ENCODE assay signal across 8 mouse cellular contexts in the genomic region with DNA sequence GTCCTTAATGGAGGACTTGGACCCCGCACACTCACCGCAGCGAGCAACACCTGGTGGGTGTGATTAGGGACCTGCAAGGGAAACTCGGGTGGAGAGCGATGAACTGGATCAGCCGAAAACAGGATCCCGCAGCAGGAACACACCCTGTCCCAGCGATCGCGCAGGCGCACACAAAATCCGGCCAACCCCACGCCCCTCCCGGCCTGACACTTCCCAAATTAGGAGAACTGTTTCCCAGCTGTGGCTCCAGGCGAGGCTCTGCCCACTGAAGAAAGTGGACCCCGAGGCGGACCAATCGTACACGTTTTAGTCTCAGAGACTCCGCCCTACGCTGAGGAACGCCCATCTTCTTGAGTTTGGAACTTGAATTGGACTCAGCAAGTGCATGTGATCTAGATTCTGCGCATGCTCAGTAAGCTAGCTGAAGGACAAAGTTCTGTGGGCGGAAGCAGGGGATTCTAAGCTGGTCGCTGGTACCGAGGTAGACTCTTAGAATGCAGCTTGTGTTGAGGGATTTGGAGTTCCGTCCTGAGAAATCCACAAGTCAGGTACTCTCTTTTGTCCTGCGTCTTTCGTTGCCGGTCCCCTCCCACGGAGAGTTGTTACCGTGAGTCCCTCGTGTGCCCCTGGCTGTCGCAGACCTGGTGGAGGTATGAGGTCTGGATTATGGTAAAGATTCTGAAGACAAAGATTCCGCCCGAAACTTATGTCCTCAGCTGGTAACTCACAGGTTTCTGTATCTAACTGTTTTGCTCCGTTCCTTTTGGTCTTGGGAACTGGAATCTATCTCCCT. TPM values are rescaled to one million over a fixed set of nuclear protein-coding genes. Genes with fewer than 3 reads are reported as not detected.
DNase-seq lines count a peak whose midpoint lies in the region; ATAC-seq and TF ChIP-seq lines count a peak whose summit lies in the region.

A gene (minus strand): TSS at position 251 of the 793 bp plus-strand sequence.

- peak; percentile 99 for DNase-seq in brain, embryonic 14.5 days (ENCODE audit: low read depth)
- peak; percentile 99 for DNase-seq in liver, adult 2 months (ENCODE audit: extremely low read depth, low read depth, low spot score)
- peak; percentile 98 for DNase-seq in splenic B cell, adult 2 months (ENCODE audit: low read depth, low spot score)

- TF ChIP-seq CTCF in C2C12 (IDR thresholded peaks at IDR 0.05; ENCODE audit: control insufficient read depth, insufficient read depth, insufficient read length) = no peak
- TF ChIP-seq CTCF in brain, embryonic 14.5 days (IDR thresholded peaks at IDR 0.05; ENCODE audit: borderline replicate concordance, extremely low read depth, insufficient read depth, insufficient read length) = no peak
- TF ChIP-seq CTCF in liver, adult 2 months (IDR thresholded peaks at IDR 0.05; ENCODE audit: low read depth, low read length) = no peak

- peak within 1 kb of the TSS; percentile 83 for H3ac ChIP-seq in C2C12 (ENCODE audit: control insufficient read depth, insufficient read length, low read depth)
- peak within 1 kb of the TSS; percentile 25 for H3ac ChIP-seq in myocyte (ENCODE audit: control insufficient read depth, insufficient read length)

- peaks cover 43% of the 10 kb centered on the region for H3K4me1 ChIP-seq in erythroblast, embryonic 14.5 days (ENCODE audit: control insufficient read depth)
- 0 out of 2 replicates have a peak, but pooled peaks cover 3% of the 10 kb centered on the region for H3K4me1 ChIP-seq in heart, embryonic 11.5 days (ENCODE audit: control insufficient read depth, insufficient read depth, low read length)
- peaks cover 7% of the 10 kb centered on the region for H3K4me1 ChIP-seq in kidney, embryonic 16.5 days (ENCODE audit: insufficient read depth, low read length)
- H3K4me1 ChIP-seq in liver, adult 2 months (ENCODE audit: control insufficient read depth, insufficient read depth, low read length) = peaks cover 6% of the 10 kb centered on the region; the same call in 1 of the 2 replicates

- peaks cover 10% of the 10 kb centered on the region for H3K79me3 ChIP-seq in C2C12 (ENCODE audit: low read depth)

- peaks cover 14% of the 10 kb centered on the region for H3K36me3 ChIP-seq in C2C12 (ENCODE audit: control insufficient read depth, insufficient read depth)
- peaks cover 7% of the 10 kb centered on the region; the same call in 1 of the 2 replicates for H3K36me3 ChIP-seq in erythroblast, embryonic 14.5 days (ENCODE audit: control insufficient read depth)
- no peaks in the 10 kb centered on the region for H3K36me3 ChIP-seq in heart, embryonic 11.5 days (ENCODE audit: control insufficient read depth, insufficient read depth, low read length)
- H3K36me3 ChIP-seq in kidney, embryonic 16.5 days (ENCODE audit: insufficient read depth, low read length) = no peaks in the 10 kb centered on the region
- H3K36me3 ChIP-seq in liver, adult 2 months (ENCODE audit: control insufficient read depth, insufficient read depth, low read length) = no peaks in the 10 kb centered on the region
- H3K36me3 ChIP-seq in myocyte (ENCODE audit: control insufficient read depth, insufficient read depth) = no peaks in the 10 kb centered on the region
- H3K36me3 ChIP-seq in splenic B cell, adult 2 months (ENCODE audit: control insufficient read depth, insufficient read depth, low read length, poor library complexity, severe bottlenecking) = no peaks in the 10 kb centered on the region; the same call in 1 of the 2 replicates

- WGBS in heart, embryonic 11.5 days (ENCODE audit: insufficient replicate concordance) = under 1% methylated on average over 37 of the region's 37 CpGs
- WGBS in kidney, embryonic 16.5 days = under 1% methylated on average over 37 of the region's 37 CpGs
- under 1% methylated on average over 37 of the region's 37 CpGs for WGBS in liver, adult 2 months

- TF ChIP-seq POLR2A in brain, embryonic 14.5 days (IDR thresholded peaks at IDR 0.05; ENCODE audit: borderline replicate concordance, extremely low read depth, insufficient read depth, insufficient read length, poor library complexity, severe bottlenecking) = peak; percentile 21; the same call in 1 of the 2 replicates
- TF ChIP-seq POLR2A in liver, adult 2 months (IDR thresholded peaks at IDR 0.05; ENCODE audit: extremely low read depth, insufficient read depth, low read length) = peak; percentile 57; the same call in 1 of the 2 replicates
- peak; percentile 84 for TF ChIP-seq POLR2A in myocyte (IDR thresholded peaks at IDR 0.05; ENCODE audit: insufficient read length, low read depth)

- no peaks in the 10 kb centered on the region for H3K9me3 ChIP-seq in erythroblast, embryonic 14.5 days (ENCODE audit: control insufficient read depth, low read length)
- no peaks in the 10 kb centered on the region for H3K9me3 ChIP-seq in heart, embryonic 11.5 days (replicated peaks; ENCODE audit: control insufficient read depth, low read length)
- no peaks in the 10 kb centered on the region for H3K9me3 ChIP-seq in kidney, embryonic 16.5 days (ENCODE audit: low read length)

- peaks cover 14% of the 10 kb centered on the region for H3K79me2 ChIP-seq in C2C12 (ENCODE audit: control insufficient read depth, insufficient read depth)
- no peaks in the 10 kb centered on the region; the same call in 1 of the 2 replicates for H3K79me2 ChIP-seq in liver, adult 2 months (ENCODE audit: control insufficient read depth, insufficient read depth, low read length)
- H3K79me2 ChIP-seq in myocyte (ENCODE audit: control insufficient read depth, insufficient read depth) = peaks cover 14% of the 10 kb centered on the region

- H3K4me3 ChIP-seq in C2C12 (ENCODE audit: insufficient read depth, poor library complexity, severe bottlenecking) = peak within 1 kb of the TSS; percentile 47
- peak within 1 kb of the TSS; percentile 75 for H3K4me3 ChIP-seq in erythroblast, embryonic 14.5 days (replicated peaks)
- peak within 1 kb of the TSS; percentile 72 for H3K4me3 ChIP-seq in heart, embryonic 11.5 days (ENCODE audit: low read depth, low read length)
- H3K4me3 ChIP-seq in kidney, embryonic 16.5 days (ENCODE audit: low read length) = peak within 1 kb of the TSS; percentile 62
- peak within 1 kb of the TSS; percentile 76 for H3K4me3 ChIP-seq in liver, adult 2 months (ENCODE audit: insufficient read depth, low read depth, low read length)
- peak within 1 kb of the TSS; percentile 61 for H3K4me3 ChIP-seq in myocyte

- H3K27me3 ChIP-seq in C2C12 (ENCODE audit: control insufficient read depth, insufficient read depth, insufficient read length) (no peaks in the 10 kb centered on the region), myocyte (ENCODE audit: control insufficient read depth, insufficient read depth, insufficient read length) (no peaks in the 10 kb centered on the region)
- no peaks in the 10 kb centered on the region for H3K27me3 ChIP-seq in erythroblast, embryonic 14.5 days (ENCODE audit: control insufficient read depth)
- no peaks in the 10 kb centered on the region for H3K27me3 ChIP-seq in heart, embryonic 11.5 days (ENCODE audit: control insufficient read depth, insufficient read depth, low read length)
- H3K27me3 ChIP-seq in kidney, embryonic 16.5 days (ENCODE audit: insufficient read depth, low read length) = no peaks in the 10 kb centered on the region
- no peaks in the 10 kb centered on the region for H3K27me3 ChIP-seq in liver, adult 2 months (ENCODE audit: control insufficient read depth, insufficient read depth, low read length)
- H3K27me3 ChIP-seq in splenic B cell, adult 2 months (ENCODE audit: control insufficient read depth, insufficient read depth, low read length, poor library complexity, severe bottlenecking) = no peaks in the 10 kb centered on the region

- H3K4me2 ChIP-seq in heart, embryonic 11.5 days = peak within 1 kb of the TSS; percentile 85
- peak within 1 kb of the TSS; percentile 71 for H3K4me2 ChIP-seq in kidney, embryonic 16.5 days (replicated peaks; ENCODE audit: low read depth, low read length)
- peak within 1 kb of the TSS; percentile 97 for H3K4me2 ChIP-seq in myocyte (ENCODE audit: low read depth)

- peak within 1 kb of the TSS; percentile 70; the same call in 1 of the 2 replicates for H3K27ac ChIP-seq in heart, embryonic 11.5 days (ENCODE audit: low read depth, low read length)
- 0 out of 2 replicates have a peak within 1 kb of the TSS, but pooled peaks have one; percentile 11 for H3K27ac ChIP-seq in kidney, embryonic 16.5 days (ENCODE audit: low read length)
- H3K27ac ChIP-seq in liver, adult 2 months (replicated peaks; ENCODE audit: insufficient read depth, low read depth, low read length) = peak within 1 kb of the TSS; percentile 42

- H3K9ac ChIP-seq in heart, embryonic 11.5 days (ENCODE audit: low read depth, low read length) = peak within 1 kb of the TSS; percentile 83
- peak within 1 kb of the TSS; percentile 69 for H3K9ac ChIP-seq in kidney, embryonic 16.5 days (replicated peaks; ENCODE audit: low read length)
- peak within 1 kb of the TSS; percentile 77 for H3K9ac ChIP-seq in liver, adult 2 months (ENCODE audit: low read depth, low read length)

- ATAC-seq in heart, embryonic 11.5 days (replicated peaks; ENCODE audit: insufficient number of reproducible peaks, low FRiP score, low TSS enrichment) = peak; percentile 99
- peak; percentile 100 for ATAC-seq in kidney, embryonic 16.5 days (ENCODE audit: low FRiP score, low TSS enrichment)

TF ChIP-seq in C2C12, 6 proteins besides CTCF, POLR2A, EP300 and RAD21:
- TF ChIP-seq USF1 (IDR thresholded peaks at IDR 0.05; ENCODE audit: low read depth) = peak; percentile 97
- no peak for TF ChIP-seq MYOG (IDR thresholded peaks at IDR 0.05; ENCODE audit: control insufficient read depth, extremely low read depth, insufficient read length)
- TF ChIP-seq MYOD1 (IDR thresholded peaks at IDR 0.05; ENCODE audit: control insufficient read depth, insufficient read length, low read depth) = no peak

TF ChIP-seq in myocyte, 11 proteins besides CTCF, POLR2A, EP300 and RAD21 (continues in another document):
- TF ChIP-seq CEBPB (IDR thresholded peaks at IDR 0.05; ENCODE audit: insufficient read depth, poor library complexity, severe bottlenecking) (no peak), POLR2AphosphoS2 (IDR thresholded peaks at IDR 0.05; ENCODE audit: insufficient read length, low read depth) (peak; percentile 81), SRF (IDR thresholded peaks at IDR 0.05; ENCODE audit: control insufficient read depth, insufficient read length, low read depth) (peak; percentile 99), MAX (IDR thresholded peaks at IDR 0.05; ENCODE audit: low read depth) (no peak), E2F4 (IDR thresholded peaks at IDR 0.05; ENCODE audit: insufficient read depth) (no peak), USF1 (IDR thresholded peaks at IDR 0.05; ENCODE audit: low read depth) (peak; percentile 96)

RNA-seq across cellular contexts. Expression of the gene that starts here (rescaled TPM):
- polyA plus RNA-seq in C2C12 (2012; fragmentation: generic; extraction: Trizol) = 104 TPM
- polyA plus RNA-seq in brain, embryonic 14.5 days (2012; rRNA removed) = 42.2 and 49.7 TPM in 2 replicates
- 0.60 and 0.65 TPM in 2 replicates for polyA plus RNA-seq in erythroblast, embryonic 14.5 days (2012)
- 142 and 147 TPM in 2 replicates for polyA plus RNA-seq in heart, embryonic 11.5 days (2014; fragmentation: Nextera tagmentation; extraction: Ambion mirVana)
- polyA plus RNA-seq in kidney, embryonic 16.5 days (2015; fragmentation: Nextera tagmentation; extraction: Ambion mirVana) = 141 and 147 TPM in 2 replicates
- 31.5 and 34.9 TPM in 2 replicates for total RNA-seq in liver, adult 2 months (2014; rRNA removed)
- polyA plus RNA-seq in liver, adult 2 months (2012; rRNA removed) = 17.9 and 26.8 TPM in 2 replicates
- polyA plus RNA-seq in myocyte (2012; fragmentation: generic; extraction: Trizol) = 81.5 TPM

Comparison
In these comparisons a context has a peak if more than half of its experiments do, and no peak if none do; other contexts are left out.
1. Peak in every context shown above with its lines: DNase-seq, ATAC-seq, H3K4me3 ChIP-seq and H3K27ac ChIP-seq.
2. RNA of the gene that starts here (polyA plus RNA-seq): 141 to 147 TPM in kidney, embryonic 16.5 days, 142 to 147 TPM in heart, embryonic 11.5 days, 104 TPM in C2C12 (single experiment), 81.5 TPM in myocyte (single experiment), 42.2 to 49.7 TPM in brain, embryonic 14.5 days and 17.9 to 26.8 TPM in liver, adult 2 months; 0.60 to 0.65 TPM in erythroblast, embryonic 14.5 days; every median in the first group is over 10 times any median in the second.
3. POLR2A ChIP-seq: peak in every context shown above with its lines; median percentile 84 in myocyte; 57 in liver, adult 2 months; 21 in brain, embryonic 14.5 days.
4. H3K27ac ChIP-seq: peak in every context shown above with its lines; median percentile 70 in heart, embryonic 11.5 days; 42 in liver, adult 2 months; 11 in kidney, embryonic 16.5 days.